Mouse (Mus musculus): ENCODE data around the gene D10Jhu81e. TPM values are rescaled to one million over a fixed set of nuclear protein-coding genes. Genes with fewer than 3 reads are reported as not detected.

The D10Jhu81e gene
- polyA plus RNA-seq, 1 experiment from 2014 or later = 55.9 TPM

DNA sequence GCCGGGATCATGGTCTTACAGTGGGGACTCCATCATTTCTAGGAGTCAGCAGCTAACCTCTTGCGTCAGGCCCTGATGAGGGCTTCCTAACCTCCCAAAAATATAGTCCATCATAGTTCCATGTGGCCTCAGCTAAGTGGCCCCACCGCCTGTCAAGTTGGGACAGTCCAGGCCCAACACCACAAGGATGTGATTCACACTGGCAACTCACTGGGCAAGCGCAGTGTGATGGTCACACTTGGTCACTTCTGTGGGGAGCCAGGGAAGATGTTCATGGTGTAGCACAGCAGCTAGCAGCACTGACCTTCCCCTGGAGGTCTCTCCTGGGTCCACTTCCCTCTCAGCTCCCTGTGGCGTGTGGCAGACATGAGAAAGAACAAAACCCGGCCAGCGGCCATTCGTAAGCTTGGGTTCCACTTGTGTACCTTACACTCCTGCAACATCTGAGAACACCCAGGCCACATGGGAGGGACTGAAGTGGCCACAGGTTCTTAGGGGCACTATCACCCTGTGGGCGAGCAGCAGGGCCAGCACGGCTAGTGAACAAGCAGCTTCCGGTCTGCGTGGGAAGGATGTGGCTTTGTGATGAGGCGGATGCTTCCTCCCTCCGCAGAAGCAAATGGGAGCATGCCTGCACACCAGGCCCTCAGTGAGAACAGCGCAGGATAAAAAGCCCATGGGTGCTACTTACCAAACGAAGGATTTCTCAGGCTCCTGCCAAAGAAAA, 9.1 kb downstream of the D10Jhu81e start:
- no peak for DNase-seq (ENCODE audit: low spot score)
- Histone ChIP-seq H3K9ac (ENCODE audit: low read depth, low read length) (no peak overlapping the region), H3K27ac (no peak overlapping the region), H3K9me3 (replicated peaks; ENCODE audit: low read length) (no peaks in the 10 kb centered on the region), H3K4me3 (replicated peaks; ENCODE audit: low read depth, low read length) (no peak overlapping the region), H3K4me2 (ENCODE audit: low read length) (no peak overlapping the region), H3K4me1 (replicated peaks; ENCODE audit: insufficient read depth, low read length) (peaks cover 3% of the 10 kb centered on the region; the same call in 1 of the 2 replicates), H3K36me3 (ENCODE audit: insufficient read depth, low read length) (0 out of 2 replicates have a peak, but pooled peaks cover 8% of the 10 kb centered on the region), H3K27me3 (ENCODE audit: insufficient read depth, low read length) (no peaks in the 10 kb centered on the region)
- ATAC-seq (replicated peaks; ENCODE audit: low FRiP score, low read depth) = peak; percentile 12; the same call in 1 of the 2 replicates
- WGBS = 89% methylated on average over 16 of the region's 16 CpGs
- no peak for TF ChIP-seq CTCF (IDR thresholded peaks at IDR 0.05; ENCODE audit: low read depth)

DNA sequence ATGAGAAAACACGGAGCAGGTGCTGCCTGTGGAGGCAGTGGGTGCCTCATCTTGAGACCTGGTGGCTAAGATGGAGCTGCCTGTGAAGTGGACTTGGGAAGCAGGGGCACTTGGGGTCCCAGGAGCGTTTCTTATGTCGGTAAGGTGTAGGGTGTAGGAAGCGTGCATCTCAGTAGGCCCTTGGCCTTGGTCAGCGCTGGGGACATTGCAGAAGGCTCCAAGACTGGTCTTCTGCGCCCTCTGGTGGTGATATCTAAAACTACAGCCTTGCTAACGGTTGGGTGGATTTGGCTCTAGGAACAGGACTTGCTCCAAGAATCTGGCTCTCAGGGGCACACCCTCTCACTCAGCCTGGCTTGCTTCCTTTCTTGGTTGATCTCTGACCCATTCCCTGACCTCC, 9.7 kb downstream of the D10Jhu81e start:
- DNase-seq (ENCODE audit: low spot score) (peak; percentile 93), ATAC-seq (replicated peaks; ENCODE audit: low FRiP score, low read depth) (peak; percentile 83)
- no peak overlapping the region for H3K9ac ChIP-seq (ENCODE audit: low read depth, low read length)
- no peak overlapping the region for H3K4me3 ChIP-seq (replicated peaks; ENCODE audit: low read depth, low read length)
- peak overlapping the region; percentile 3; the same call in 1 of the 2 replicates for H3K27ac ChIP-seq
- peak; percentile 97 for TF ChIP-seq CTCF (IDR thresholded peaks at IDR 0.05; ENCODE audit: low read depth)
- H3K4me1 ChIP-seq (replicated peaks; ENCODE audit: insufficient read depth, low read length) = peaks cover 3% of the 10 kb centered on the region; the same call in 1 of the 2 replicates
- WGBS = 3% methylated on average over 7 of the region's 7 CpGs
- H3K36me3 ChIP-seq (ENCODE audit: insufficient read depth, low read length) = 0 out of 2 replicates have a peak, but pooled peaks cover 5% of the 10 kb centered on the region
- H3K27me3 ChIP-seq (ENCODE audit: insufficient read depth, low read length) = no peaks in the 10 kb centered on the region
- no peaks in the 10 kb centered on the region for H3K9me3 ChIP-seq (replicated peaks; ENCODE audit: low read length)
- H3K4me2 ChIP-seq (ENCODE audit: low read length) = peak overlapping the region; percentile 43

DNA sequence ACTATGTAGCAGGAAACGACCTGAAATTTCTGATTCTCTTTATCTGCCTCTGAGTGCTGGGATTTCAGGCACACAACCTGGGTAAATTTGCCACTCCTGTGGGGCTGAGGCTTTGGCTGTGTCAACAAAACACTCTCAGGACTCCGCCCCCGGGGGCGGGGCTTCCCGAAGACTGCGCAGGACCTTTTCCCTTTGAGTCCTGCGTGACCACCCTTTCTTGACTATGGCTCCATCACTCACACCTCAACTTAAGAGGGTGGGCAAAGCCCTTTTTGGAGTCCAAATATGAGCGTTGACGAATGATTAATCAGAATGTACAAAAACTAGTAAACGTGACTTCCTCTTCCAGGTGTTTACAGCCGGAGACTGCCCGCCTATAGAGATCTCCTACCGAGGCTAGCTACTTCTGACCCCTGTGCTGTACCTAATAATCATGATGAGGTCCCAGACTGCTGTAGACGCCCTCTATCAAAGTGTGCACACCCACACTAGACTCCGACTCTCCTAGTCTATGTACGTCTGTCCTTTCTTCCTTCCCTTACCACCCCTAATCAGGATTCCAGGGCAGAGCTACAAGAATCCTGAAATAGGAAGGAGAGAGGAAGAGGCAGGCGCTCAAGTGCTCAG, 10.2 kb downstream of the D10Jhu81e start:
- Histone ChIP-seq H3K4me1 (replicated peaks; ENCODE audit: insufficient read depth, low read length) (peaks cover 3% of the 10 kb centered on the region; the same call in 1 of the 2 replicates), H3K9me3 (replicated peaks; ENCODE audit: low read length) (no peaks in the 10 kb centered on the region), H3K9ac (ENCODE audit: low read depth, low read length) (no peak overlapping the region), H3K27ac (peak overlapping the region; percentile 3; the same call in 1 of the 2 replicates), H3K36me3 (ENCODE audit: insufficient read depth, low read length) (0 out of 2 replicates have a peak, but pooled peaks cover 2% of the 10 kb centered on the region), H3K4me3 (replicated peaks; ENCODE audit: low read depth, low read length) (no peak overlapping the region), H3K27me3 (ENCODE audit: insufficient read depth, low read length) (no peaks in the 10 kb centered on the region), H3K4me2 (ENCODE audit: low read length) (peak overlapping the region; percentile 43)
- DNase-seq (ENCODE audit: low spot score) (peak; percentile 56), ATAC-seq (replicated peaks; ENCODE audit: low FRiP score, low read depth) (peak; percentile 20)
- 13% methylated on average over 17 of the region's 17 CpGs for WGBS
- no peak for TF ChIP-seq CTCF (IDR thresholded peaks at IDR 0.05; ENCODE audit: low read depth)

DNA sequence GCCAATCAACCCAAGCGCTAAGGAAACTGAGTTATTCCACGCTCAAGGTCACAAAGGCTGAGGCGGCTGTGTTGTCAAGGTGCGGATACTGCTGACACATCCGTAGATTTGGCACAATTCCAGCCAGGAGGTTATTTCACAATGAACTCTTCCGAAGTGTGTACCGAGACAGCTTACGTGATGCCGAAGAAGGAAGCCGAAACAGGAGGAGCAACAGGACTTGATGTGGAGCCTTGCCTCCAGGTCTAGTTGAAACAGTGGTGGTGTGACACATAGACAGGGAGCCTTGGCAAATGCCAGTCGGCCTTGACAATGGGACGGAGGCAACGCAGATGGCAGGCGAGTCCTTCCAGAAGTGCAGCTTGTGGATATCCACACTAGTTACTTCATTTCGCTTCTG, 11.5 kb downstream of the D10Jhu81e start:
- TF ChIP-seq CTCF (IDR thresholded peaks at IDR 0.05; ENCODE audit: low read depth) = no peak
- DNase-seq (ENCODE audit: low spot score) (no peak), ATAC-seq (replicated peaks; ENCODE audit: low FRiP score, low read depth) (no peak)
- Histone ChIP-seq H3K27ac (no peak overlapping the region), H3K4me1 (replicated peaks; ENCODE audit: insufficient read depth, low read length) (peaks cover 3% of the 10 kb centered on the region; the same call in 1 of the 2 replicates), H3K4me3 (replicated peaks; ENCODE audit: low read depth, low read length) (no peak overlapping the region), H3K9me3 (replicated peaks; ENCODE audit: low read length) (no peaks in the 10 kb centered on the region), H3K4me2 (ENCODE audit: low read length) (no peak overlapping the region), H3K27me3 (ENCODE audit: insufficient read depth, low read length) (no peaks in the 10 kb centered on the region), H3K36me3 (ENCODE audit: insufficient read depth, low read length) (no peaks in the 10 kb centered on the region), H3K9ac (ENCODE audit: low read depth, low read length) (no peak overlapping the region)
- WGBS = 71% methylated on average over 15 of the region's 15 CpGs

DNA sequence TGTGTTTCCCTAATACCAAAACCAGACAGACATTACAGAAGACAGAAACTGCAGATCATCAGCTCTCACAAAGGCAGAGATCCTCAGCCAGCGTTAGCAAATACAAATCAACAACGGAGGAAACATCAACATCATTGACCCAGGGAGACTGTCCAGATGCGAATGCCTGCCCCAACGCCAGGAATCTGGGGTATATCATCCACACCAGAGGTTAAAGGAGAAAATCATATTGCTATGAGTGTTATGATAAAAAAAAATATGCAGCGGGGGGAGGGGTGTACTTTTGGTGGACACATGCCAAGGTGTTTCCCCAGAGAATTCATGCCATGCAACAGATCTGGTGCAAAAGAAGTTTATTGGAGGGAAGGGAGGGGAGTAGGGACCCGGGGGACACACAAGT, 12.7 kb downstream of the D10Jhu81e start:
- TF ChIP-seq CTCF (IDR thresholded peaks at IDR 0.05; ENCODE audit: low read depth) = no peak

DNA sequence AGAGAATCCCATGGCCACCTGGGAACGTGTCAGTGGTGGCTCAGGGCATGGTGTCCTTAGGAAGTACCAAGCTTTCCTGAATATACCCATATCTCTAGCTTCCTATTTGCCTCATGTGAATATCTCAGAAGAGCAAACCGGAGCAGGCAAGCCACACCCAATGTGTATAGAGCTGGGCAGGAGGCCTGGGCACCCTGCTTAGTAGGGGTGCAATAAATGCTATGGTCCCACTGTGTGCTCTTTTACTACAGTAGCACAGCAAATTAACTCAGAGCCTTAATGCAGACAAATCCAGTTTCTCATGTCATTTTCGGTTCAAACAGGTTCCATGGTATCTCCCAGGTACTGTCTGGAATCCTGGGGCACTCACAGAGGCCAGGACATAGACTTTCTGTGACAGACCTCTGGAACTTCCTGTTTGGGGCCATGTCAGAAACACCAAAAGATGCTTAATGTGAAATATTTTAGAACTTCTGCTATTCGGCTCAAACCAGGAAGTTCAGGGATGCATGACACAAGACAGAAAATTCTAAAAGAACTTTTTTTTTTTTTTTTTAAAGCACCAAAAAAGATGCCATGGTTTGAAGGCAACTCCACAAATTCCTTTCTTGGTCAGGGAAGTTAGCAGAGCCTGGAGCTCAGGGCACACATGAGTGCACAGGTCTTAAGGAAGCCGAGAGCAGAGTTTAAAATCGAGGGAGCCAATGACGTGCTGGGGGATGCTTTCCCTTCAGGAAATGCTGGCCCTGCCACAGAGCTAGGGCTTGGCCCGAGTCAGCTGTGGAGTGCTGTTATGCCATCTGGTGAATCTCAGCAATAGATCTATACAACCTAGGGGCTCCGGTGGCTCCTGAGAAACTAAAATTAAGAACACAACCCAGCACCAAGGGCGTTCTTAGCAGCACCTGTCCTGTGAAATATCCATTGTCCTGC, 20.5 kb downstream of the D10Jhu81e start:
- Histone ChIP-seq H3K4me1 (replicated peaks; ENCODE audit: insufficient read depth, low read length) (no peaks in the 10 kb centered on the region), H3K27ac (no peak overlapping the region), H3K9me3 (replicated peaks; ENCODE audit: low read length) (no peaks in the 10 kb centered on the region), H3K4me3 (replicated peaks; ENCODE audit: low read depth, low read length) (no peak overlapping the region), H3K27me3 (ENCODE audit: insufficient read depth, low read length) (no peaks in the 10 kb centered on the region), H3K36me3 (ENCODE audit: insufficient read depth, low read length) (no peaks in the 10 kb centered on the region), H3K9ac (ENCODE audit: low read depth, low read length) (no peak overlapping the region), H3K4me2 (ENCODE audit: low read length) (no peak overlapping the region)
- ATAC-seq (replicated peaks; ENCODE audit: low FRiP score, low read depth) (no peak), DNase-seq (ENCODE audit: low spot score) (no peak)
- TF ChIP-seq CTCF (IDR thresholded peaks at IDR 0.05; ENCODE audit: low read depth) = no peak
- WGBS = 55% methylated on average over 10 of the region's 10 CpGs

More for the DNA sequence above, 12.7 kb downstream of the D10Jhu81e start:
- no peak for DNase-seq (ENCODE audit: low spot score)
- Histone ChIP-seq H3K9me3 (replicated peaks; ENCODE audit: low read length) (no peaks in the 10 kb centered on the region), H3K27me3 (ENCODE audit: insufficient read depth, low read length) (no peaks in the 10 kb centered on the region), H3K9ac (ENCODE audit: low read depth, low read length) (no peak overlapping the region), H3K4me1 (replicated peaks; ENCODE audit: insufficient read depth, low read length) (peaks cover 3% of the 10 kb centered on the region; the same call in 1 of the 2 replicates), H3K4me3 (replicated peaks; ENCODE audit: low read depth, low read length) (no peak overlapping the region), H3K4me2 (ENCODE audit: low read length) (no peak overlapping the region), H3K36me3 (ENCODE audit: insufficient read depth, low read length) (no peaks in the 10 kb centered on the region), H3K27ac (no peak overlapping the region)
- ATAC-seq (replicated peaks; ENCODE audit: low FRiP score, low read depth) = no peak
- 66% methylated on average over 6 of the region's 6 CpGs for WGBS

Measured in kidney, postnatal 0 days (tissue).